Mouse (Mus musculus) frontal cortex, postnatal 36 days (tissue): ENCODE measurements around the gene Il11.
A peak's percentile ranks its signal among the peaks of the same experiment; 100 is the strongest.

Experiments
- DNase-seq, 2 experiments: peaks; one replicate each; pipeline ENCODE4 v3.0.0; 2022; ENCODE audit warnings: low spot score in 2 of 2

The Il11 gene

DNA sequence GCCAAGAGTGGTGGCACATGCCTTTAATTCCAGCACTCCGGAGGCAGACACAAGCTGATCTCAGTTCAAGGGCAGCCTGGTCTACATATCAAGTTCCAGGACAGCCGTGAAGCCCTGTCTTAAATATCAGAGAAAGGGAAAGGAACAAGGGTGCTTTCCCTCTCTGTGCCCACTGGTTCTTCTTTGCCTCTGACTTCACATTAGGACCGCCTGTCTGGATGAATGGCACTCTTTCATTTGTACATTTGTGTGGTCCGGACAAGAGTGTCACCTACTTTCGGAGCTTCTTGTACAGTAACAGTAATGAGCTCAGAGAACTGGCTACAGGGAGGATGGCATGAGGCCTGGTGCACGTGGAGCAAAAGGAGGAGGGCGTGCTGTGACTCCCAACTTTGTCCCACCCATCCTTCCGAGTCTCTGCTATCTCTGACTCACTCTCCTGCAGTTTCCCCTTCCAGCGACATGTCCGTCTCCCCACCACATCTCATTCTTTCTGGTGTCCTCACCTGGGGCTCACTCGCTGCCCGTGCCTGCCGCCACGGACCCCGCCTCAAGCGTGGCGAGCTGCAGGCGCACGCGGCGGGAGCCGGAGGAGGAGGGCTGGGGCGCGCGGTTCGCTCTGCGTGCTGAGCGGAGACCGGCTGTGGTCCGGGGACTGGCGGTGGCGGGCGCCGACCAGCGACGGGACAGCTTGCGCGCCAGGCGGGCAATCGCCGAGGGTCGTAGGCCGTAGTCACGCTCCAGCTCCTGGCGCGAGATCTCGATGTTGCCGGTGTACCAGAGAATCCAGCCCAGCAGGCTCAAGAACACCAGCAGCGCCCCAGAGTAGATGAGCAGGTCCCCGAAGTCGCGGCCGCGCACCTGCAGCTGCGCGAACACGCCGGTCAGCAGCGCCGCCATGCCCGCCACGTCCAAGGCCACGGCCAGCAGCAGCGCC is 6.1 kb upstream of the Il11 start:
- peak; percentile 52 to 57 for DNase-seq

DNA sequence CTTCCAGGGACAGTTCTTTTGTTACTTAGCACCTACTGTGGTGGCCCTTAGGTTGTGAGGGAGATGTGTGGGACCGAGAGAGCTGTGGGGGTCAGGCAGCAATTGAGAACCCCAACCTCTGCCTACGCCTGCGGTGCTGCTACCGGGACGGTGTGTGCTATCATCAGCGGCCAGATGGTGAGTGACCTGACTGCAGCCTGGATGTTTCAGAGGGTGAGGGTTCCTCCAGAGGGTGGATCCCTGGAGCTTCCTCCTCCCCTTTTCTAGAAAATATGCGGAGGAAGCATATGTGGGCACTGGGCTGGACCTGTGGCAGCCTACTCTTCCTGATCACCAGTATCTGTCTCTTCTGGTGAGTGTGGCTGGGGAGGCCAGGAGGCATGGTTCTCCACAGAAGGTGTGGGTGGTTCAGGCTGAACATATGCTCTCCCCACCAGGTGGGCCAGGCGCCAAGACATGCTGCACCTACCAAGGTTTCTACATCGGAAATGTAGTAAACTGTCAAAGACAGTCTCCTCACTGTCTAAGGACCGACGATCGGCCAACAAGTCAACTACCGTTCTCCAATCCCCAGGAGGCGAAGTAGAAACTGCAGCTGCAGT is 1.1 kb upstream of the Il11 start:
- peak; percentile 43 to 47 for DNase-seq

DNA sequence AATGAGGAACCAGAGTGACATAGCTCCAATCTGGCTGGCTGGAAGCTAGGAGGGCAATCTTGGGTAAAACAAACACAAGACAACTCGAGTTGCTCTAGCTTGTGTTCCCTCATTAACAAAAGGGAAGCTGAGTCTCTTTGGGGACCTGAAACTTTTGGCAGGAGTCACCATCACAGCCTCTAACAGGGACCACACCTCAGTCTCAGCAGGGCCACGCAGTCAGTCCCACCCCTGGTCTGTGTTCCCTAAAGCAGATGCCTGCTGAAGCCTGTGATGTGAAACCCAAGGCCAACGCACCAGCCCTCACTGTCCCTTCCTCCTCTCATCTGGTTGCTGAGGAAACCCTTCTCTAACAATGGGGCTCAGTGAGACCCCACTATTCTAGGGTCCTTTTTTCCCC is 529 bp downstream of the Il11 start:
- DNase-seq: no peak

DNA sequence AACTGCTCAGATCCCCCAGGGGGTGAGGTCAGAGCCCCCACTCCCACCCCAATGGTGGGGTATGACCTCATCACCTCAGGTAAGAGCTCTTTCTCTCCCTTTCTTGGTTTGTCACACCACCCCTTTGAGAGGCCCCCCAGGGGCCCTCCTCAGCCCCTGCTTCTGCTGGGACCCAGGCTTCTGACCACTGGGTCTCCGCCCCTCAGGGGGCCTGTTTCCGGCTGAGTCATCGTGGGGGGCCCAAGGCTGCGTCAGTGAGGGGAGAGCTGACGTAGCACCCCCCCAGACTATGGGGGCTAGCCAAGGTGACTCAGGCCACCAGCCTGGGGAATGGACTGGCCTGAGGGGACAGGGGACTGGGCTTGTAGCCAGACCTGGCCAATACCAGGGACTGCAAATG is 2.7 kb downstream of the Il11 start:
- DNase-seq: no peak

DNA sequence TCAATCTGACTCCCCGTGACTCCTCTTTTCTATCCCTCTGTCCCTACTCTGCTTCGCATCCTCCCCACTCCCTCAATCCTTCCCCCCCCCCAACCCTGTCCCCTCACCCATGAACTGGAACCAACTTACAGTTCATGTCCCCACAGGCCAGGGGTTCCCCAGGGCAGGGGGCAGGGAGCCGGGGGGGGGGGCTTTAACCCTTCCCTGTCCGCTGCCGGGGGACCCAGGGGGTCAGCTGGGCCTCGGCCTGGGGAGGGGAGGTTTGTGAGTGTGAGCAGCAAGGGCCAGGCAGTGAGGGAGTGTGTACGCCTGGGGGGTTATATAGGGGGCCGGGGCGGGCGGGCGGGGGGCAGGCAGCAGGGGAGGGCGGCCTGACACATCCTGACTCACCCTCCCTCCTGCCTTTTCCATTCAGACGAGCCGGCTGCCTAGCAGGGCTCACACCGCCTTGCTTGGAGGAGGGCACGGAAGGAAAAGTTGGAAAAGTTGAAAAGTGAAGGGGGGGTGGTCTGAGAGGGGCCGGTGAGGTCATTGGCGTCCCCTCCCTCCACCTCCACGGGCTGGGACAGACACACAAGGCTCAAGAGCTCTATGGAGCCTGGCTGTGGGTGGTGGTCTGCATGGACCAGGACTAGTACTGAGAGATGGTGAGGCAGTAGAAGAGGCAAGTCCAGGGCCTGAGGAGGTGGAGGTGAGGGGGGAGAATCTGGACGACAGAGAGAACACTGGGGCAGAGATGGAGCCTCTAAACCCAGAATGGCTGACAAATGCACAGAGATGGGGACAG is 4.6 kb downstream of the Il11 start:
- DNase-seq: no peak

DNA sequence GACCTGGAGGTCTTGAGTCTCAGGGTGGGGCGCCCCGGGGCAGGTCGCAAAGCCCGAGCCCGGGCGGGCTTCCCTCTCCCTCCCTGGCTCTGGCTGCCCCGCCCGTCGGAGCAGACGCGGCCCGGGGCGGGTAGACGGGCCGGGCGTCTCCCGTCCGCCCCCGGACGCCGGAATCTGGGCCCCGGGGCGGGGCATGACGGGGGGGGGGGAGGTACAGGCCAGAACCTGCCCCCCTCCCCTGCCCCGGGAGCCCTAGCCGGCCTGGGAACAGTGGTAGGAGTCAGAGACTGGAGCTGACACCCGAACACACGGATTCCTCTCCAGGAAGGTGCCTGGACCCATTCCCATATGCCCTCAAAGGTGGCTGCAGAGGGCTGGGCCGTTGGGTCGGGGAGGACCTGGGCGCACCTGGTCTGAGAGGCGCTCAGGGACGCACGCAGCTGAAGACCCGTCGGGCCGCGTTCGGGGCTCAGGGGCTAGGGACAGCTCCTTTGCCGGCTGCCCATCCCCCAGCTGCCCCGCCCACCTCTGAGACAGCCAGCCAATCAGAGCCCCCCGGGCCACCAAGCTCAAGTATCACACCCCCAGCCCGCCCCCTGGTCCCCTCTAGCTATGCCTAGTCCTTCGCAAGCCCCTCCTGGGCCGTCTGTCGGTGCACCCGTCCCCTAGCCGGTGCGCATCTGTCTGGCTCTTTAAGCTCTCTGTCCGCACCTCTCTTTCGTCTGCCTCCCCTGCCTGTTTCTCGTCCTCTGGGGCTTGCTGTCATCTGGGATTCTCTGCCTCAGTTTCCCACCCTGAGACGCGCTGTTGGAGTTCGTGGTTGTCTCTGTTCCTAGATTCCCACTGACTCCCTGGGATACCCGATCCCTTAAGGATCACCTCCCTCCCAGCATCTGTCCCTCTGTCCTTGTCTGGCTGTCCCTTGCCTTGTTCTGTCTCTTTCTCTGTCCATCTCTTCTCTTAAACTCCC is 5.5 kb downstream of the Il11 start:
- DNase-seq: no peak

DNA sequence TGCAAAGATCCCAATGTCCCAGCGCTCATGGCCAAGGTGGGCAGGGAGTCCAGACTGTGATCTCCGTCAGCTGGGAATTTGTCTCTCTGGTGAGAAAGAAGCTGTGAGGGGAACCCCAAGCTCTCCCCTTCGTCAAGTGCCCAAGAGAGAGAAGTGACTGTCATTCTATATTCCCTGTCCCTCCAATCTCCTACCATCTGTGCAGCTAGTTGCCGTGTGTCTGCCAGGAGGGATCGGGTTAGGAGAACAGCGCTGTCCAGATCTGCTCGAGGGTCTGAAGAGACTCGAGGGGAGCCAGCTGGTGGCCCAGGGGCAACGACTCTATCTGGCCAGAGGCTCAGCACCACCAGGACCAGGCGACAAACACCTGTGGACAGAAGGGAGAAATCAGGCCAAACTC is 6.5 kb downstream of the Il11 start:
- no peak for DNase-seq

DNA sequence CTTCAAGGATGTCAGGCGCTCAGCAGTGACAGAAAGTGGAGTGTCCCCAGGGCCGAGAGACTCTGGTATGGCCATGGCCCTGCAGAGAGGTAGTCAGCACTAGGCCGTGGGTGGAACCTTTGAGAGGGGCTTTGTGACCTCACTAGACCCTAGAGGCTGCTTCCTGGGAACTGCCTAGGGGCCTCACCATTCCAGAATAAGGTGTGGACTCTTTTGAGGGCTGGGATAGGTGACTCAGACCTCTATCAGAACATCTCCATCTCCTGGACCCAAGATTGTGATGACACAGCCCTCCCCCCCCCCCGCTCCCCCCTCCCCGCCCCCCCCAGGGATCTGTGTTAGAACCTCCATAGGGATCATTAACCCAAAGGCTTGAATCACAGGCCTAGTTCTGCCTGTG is 11.5 kb downstream of the Il11 start, which contains the start of gene Fam71e2:
Gene Fam71e2, minus strand, starts transcription at position 101 of the 400 bp plus-strand sequence.
- no peak for DNase-seq

DNA sequence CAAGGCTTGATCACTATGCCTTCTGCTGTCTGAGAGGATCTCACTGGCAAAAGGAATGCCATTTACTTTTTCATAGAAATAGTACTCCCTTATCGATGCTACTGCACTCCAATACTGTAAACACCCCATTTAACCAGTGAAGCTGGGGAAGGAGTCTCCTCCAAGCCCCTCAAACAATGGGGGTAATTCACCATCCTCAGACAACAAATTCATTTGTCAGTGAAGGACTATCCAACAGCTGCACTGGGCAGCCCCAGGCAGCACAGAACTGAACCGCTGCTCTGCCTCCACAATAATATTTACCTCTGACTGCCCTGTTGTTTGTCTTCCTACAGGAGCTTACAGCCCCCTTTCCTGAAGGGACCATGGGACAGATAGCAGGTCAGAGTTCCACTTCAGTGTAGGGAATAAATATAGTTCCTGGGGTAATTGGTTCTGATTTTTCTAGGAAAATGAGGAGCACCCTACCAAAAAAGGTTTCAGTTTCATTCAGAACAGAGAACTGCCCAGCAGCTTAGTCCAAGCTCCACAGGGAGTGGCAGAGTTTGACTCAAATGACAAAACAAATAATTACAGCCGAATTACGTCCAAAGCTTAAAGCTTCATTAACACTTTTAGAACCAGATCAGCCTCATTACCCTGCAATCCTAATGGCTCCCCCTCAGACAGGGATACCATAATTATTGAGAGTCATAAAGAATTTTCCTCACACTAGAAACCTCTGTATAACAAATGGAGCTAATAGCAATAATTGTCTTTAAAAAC is 17.5 kb downstream of the Il11 start:
- no peak for DNase-seq

DNA sequence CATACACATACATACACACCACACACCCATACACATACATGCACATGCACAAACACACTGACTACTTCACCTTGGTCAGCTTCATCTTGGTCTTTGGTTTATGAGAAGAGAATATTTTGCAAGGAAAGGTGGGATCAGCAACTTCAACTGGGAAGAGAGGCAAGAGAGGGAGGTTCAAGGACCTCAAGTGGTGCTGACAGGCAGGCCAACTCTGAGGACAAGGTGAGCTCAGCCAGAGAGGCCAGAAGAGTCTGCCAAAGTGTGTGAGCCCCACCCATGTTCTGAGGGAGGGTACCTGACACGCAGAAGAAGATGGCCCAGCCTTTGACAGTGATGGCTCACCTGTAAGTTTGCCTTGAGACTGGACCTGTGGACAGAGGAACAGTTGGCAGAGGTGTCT is 23.0 kb downstream of the Il11 start:
- no peak for DNase-seq

DNA sequence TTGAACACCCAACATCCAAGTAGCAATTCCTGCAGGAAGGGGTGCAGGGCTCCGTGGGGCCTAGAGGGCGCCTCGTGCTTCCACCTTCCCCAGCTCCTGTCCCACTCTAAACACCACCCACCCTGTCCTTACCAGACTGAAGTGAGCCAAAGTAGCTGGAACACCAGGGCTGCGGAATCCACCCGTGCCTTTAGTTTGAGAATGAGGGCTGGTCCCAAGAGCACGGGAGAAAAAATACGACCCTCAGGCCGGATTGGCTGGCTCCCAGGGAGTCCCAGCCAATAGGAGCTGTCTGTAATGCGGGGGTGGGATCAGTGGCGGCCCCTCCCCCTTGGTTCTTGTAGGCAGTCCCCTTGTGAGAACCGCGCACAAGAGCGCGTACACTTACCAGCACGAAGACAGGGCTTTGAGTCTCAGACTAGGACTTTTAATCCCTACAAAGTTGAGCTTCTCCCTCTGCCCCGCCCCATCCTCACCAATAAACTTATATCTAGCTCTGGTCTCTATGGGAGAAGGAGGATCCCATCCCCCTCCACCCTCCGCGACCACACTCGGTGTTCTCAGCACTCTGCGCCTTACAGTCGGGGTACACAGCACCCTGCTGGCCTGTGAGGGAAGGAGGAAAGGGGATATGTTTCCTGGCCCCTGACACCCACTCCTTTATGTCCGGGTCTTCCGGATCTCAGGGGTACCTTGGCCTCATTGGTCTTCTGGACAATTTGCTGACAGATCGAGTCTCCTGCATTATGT is 29.7 kb downstream of the Il11 start, which contains the start of gene Cox6b2:
Gene Cox6b2, minus strand, starts transcription at position 274 of the 750 bp plus-strand sequence.
- peak in 1 of 2 experiments; percentile 36 for DNase-seq

DNA sequence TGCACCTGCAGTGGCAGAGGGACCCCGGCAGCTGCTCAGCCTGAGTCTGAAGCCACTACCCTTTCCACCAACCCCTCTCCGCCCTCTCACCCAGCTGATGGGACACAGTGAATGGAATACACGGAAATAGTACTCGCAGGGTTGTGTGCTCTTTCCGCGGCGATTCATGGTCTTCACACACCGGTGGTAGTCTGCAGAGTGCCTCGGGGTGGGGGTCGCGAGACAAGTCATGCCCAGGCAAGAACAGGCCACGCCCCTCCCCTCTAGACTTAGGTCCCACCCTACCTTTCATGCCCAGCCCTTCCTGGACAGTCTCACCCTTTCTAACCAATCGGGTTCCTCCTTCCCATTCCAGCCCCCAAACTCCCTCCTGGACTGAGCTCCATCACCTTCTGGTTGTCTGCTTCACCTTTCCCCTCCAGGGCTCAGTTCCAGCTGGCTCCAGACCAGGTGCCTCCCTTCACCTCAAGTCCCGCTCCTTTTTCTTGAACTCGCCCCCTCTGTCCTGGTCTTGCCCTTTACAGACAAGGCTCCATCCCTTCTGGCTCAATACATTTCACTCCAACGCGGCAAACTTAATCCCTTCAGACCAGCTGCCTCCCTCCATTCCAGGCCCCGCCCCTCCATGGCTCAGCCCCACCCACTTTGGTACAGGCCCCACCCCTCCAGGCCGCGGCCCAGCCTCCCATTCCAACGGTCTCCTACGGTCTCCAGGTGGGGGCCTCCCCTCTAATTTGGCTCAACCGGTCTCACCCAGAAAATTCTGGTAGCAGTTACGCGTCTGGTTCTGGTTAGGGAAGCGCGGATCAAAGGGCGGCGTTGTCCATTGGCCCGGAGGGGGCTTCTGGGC is 30.5 kb downstream of the Il11 start:
- no peak for DNase-seq

DNA sequence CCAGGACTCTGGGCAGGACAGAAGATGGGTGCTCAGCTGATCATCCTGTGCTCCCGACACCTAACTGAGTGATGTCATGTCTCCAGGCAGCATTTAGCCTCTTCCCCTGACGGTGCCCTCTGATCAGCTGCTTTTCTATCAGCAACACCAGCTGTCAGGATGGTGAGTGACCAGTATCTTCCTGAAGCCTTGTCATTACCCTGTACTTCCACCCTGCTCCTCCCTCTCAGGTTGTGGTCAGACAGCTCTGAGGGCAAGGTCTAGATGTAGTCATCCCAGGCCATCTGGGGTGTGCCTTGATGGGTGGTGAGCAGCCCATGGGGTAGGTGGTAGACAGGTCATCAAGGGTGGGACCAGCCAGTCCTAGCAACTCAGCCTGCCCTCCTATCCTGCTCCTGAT is 33.5 kb downstream of the Il11 start:
- DNase-seq: no peak

DNA sequence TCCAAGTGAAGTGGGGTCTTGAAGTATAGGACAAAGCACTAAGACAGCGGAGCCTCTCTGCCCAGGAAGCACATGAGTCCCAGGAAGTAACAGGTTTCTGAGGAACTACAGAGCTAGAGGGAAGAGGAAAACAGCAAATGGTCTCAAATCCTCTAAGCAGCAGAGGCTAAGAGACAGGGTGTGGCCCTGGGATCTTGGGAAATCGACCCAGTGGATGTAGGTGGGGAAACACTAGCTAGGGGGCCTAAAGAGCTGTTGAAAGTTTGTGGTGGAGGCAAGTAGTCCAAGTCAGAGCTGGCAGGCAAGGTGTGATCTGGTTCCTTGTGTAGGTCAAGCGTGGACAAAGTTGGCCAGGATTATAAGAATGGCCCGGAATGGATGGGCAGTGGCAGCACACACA is 34.3 kb downstream of the Il11 start:
- DNase-seq: no peak

DNA sequence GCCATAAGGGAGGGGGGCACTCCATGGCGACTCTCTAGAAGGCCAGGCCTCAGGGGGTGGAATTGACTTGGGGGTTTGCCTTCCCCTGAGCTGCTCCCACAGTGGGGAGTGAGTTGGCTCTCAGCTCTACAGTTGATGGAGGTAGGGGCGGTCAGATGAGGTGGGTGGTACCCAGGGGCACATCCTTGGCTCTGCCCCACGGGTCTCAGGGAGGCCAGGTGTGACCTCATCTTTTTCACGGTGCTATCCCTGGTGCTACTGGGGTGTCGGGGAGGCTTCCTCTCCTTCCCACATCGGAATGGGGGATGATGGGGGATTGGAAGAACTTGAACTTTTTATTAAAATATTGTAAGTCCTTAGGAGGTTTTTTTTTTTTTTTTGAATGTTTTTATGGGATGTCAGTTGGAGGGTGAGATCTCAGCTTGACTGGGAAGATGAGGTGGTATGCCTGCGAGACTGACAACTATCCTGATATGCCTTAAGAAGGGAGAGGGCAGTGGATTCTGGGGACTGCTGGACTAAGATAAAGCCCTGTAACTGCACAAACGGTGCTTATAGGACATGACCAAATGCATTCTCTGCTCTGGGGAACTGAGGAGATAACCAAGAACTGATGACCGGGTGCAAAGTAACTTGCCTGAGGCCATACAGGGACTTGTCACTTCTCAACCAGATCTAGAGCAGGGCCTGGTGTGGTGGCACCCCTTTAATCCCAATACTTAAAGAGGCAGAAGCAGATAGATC is 35.3 kb downstream of the Il11 start:
- DNase-seq: no peak

DNA sequence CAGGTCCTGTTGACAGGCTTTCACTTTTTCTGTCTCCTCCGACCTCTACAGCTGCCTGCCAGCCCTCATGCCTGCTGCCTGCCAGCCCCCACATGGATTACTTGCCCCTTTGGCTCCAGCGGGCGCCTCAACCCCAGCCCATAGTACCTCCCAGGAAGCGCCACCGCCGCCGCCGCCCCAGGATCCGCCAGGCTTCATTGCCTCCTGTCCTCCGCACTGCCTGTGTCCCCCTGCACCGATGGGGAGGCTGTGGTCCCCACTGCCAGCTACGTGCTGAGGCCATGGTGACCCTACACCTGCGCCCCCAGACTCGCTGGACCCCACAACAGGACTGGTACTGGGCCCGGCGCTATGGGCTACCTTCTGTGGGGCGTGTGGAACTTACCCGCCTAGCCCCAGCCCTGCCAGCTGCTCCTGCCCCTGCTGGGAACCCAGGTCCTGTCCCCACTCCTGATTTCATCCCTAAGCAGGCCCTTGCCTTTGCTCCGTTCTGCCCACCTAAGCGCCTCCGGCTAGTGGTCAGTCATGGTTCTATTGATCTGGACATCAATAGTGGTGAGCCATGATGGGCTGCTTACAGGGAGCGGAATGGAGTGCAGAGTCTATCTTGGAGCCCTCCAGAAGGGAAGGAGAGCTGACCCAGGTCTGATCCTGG is 36.2 kb downstream of the Il11 start:
- DNase-seq: no peak

DNA sequence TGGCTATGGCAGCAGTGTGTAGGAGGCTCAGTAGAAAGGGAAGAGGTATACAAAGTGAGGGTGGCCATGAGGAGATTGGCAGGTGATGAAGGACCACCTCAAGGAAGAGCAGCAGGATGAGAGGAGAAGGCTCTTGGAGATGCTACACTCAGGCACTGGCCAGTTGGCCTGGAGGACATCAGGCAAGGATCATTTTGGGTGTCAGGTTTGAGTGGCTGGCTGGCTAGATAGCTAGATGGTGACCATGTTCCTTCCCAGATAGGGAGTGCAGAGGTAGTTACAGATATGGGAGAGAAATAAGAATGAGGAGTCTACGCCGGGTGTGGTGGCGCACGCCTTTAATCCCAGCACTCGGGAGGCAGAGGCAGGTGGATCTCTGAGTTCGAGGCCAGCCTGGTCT is 37.8 kb downstream of the Il11 start:
- DNase-seq: no peak
